Mouse (Mus musculus) left cerebral cortex, adult 2 months (tissue): ENCODE measurements around the gene Mtg2. TPM values are rescaled to one million over a fixed set of nuclear protein-coding genes. Genes with fewer than 3 reads are reported as not detected.

Experiments used
- DNase-seq, 2 experiments: peaks; one replicate each; pipeline ENCODE4 v3.0.0; 2021 to 2022; ENCODE audit warnings: low spot score in 2 of 2, mixed read lengths in 1 of 2; ENCODE audit errors: extremely low spot score in 1 of 2
- H3K27ac ChIP-seq: fragments of 200-600 bp; 2 replicates; pipeline ENCODE4 v1.8.1; 2022
- H3K4me3 ChIP-seq: fragments of 200-600 bp; 2 replicates; pipeline ENCODE4 v1.8.1; 2022
- CTCF ChIP-seq: fragments of 200-600 bp; IDR thresholded peaks from 2 replicates; pipeline ENCODE4 v1.8.1; 2022; ENCODE audit warnings: antibody characterized with exemption, mild to moderate bottlenecking, moderate library complexity
- intact Hi-C: fragments of 180-260 bp; cut with DNase I; formaldehyde crosslinking; loops from one replicate; pipeline ENCODE4 v1.15.1; 2025
- long read RNA-seq, 2 experiments: library from polyadenylated mRNA; stranded (forward); transcript quantifications; one replicate each; pipeline ENCODE4 v2.0.0; 2021; ENCODE audit warnings: borderline mapping rate in 2 of 2
- total RNA-seq, 2 experiments: library from RNA; stranded (reverse); gene quantifications; 2 replicates each; pipeline ENCODE4 v1.2.3; 2021

Gene Mtg2
- total RNA-seq: 10 to 100 TPM; 15.6 to 18.4 TPM
- long read RNA-seq, experiment 1, partial matches to known transcripts: 1 of 23 reads
- long read RNA-seq, experiment 1, other reads (novel, unspliced or antisense): 21 of 23 reads
- long read RNA-seq, experiment 2, partial matches to known transcripts: 2 of 13 reads
- long read RNA-seq, experiment 2, other reads (novel, unspliced or antisense): 11 of 13 reads

GRCm38 (mm10) chr2:180070481-180071453 is at the start of gene Mtg2:
Mtg2 (plus strand) TSS chr2:180070588.
- no peak; the same call in none of the 2 replicates for TF ChIP-seq CTCF
- peak; percentile 97 for DNase-seq
- intact Hi-C loops: loop anchor here (1.0 to 2.0 kb wide), 2 partner anchors 48 to 101 kb away; partner anchors contain the start of genes Adrm1 and Osbpl2
- Histone ChIP-seq H3K27ac (peak within 1 kb of the TSS; percentile 95), H3K4me3 (peak within 1 kb of the TSS; percentile 85)

GRCm38 (mm10) chr2:180020919-180021318 is 49.5 kb upstream of the Mtg2 start:
- intact Hi-C loops: no loop called here
- Histone ChIP-seq H3K27ac (no peak overlapping the region), H3K4me3 (no peak overlapping the region)
- no peak for DNase-seq
- TF ChIP-seq CTCF: no peak

GRCm38 (mm10) chr2:180022751-180023150 is 47.6 kb upstream of the Mtg2 start:
- Histone ChIP-seq H3K27ac (no peak overlapping the region), H3K4me3 (no peak overlapping the region)
- no peak for TF ChIP-seq CTCF
- DNase-seq: no peak
- intact Hi-C loops: no loop called here

GRCm38 (mm10) chr2:180024401-180025098 is 45.8 kb upstream of the Mtg2 start, which contains the start of gene Lsm14b:
Lsm14b (plus strand) TSS chr2:180024987.
- peak; percentile 99 for DNase-seq
- intact Hi-C loops: loop anchor here (1.0 to 5.0 kb wide), 3 partner anchors 18 to 107 kb away; partner anchors contain the start of genes Psma7 and Ss18l1
- Histone ChIP-seq H3K27ac (peak within 1 kb of the TSS; percentile 92), H3K4me3 (peak within 1 kb of the TSS; percentile 88)
- TF ChIP-seq CTCF: no peak

GRCm38 (mm10) chr2:180025135-180025860 is 45.1 kb upstream of the Mtg2 start:
- DNase-seq: peak; percentile 54 to 61
- intact Hi-C loops: loop anchor here (5.0 kb wide), 1 partner anchor 108 kb away; no protein-coding TSS in a partner anchor

GRCm38 (mm10) chr2:180025861-180026200 is 44.6 kb upstream of the Mtg2 start:
- no peak for DNase-seq
- no peak for TF ChIP-seq CTCF
- Histone ChIP-seq H3K27ac (peak overlapping the region; percentile 92), H3K4me3 (peak overlapping the region; percentile 88)
- intact Hi-C loops: loop anchor here (5.0 kb wide), 1 partner anchor 109 kb away; no protein-coding TSS in a partner anchor

More at GRCm38 (mm10) chr2:180025135-180025860, 45.1 kb upstream of the Mtg2 start:
- Histone ChIP-seq H3K4me3 (peak overlapping the region; percentile 88), H3K27ac (peak overlapping the region; percentile 92)
- TF ChIP-seq CTCF: no peak

- Histone ChIP-seq H3K4me3 (peak overlapping the region; percentile 88), H3K27ac (no peak overlapping the region)
- DNase-seq: no peak
- TF ChIP-seq CTCF: no peak
- intact Hi-C loops: loop anchor here (5.0 kb wide), 1 partner anchor 110 kb away; no protein-coding TSS in a partner anchor
These were observed 42.6 kb upstream of the Mtg2 start for GRCm38 (mm10) chr2:180027768-180028167.

GRCm38 (mm10) chr2:180031270-180031669 is 39.1 kb upstream of the Mtg2 start:
- no peak for DNase-seq
- intact Hi-C loops: no loop called here
- H3K4me3 ChIP-seq: no peak overlapping the region
- no peak overlapping the region for H3K27ac ChIP-seq
- TF ChIP-seq CTCF: no peak

GRCm38 (mm10) chr2:180032925-180033324 is 37.5 kb upstream of the Mtg2 start:
- DNase-seq: no peak
- no peak for TF ChIP-seq CTCF
- Histone ChIP-seq H3K27ac (no peak overlapping the region), H3K4me3 (no peak overlapping the region)
- intact Hi-C loops: no loop called here

GRCm38 (mm10) chr2:180033956-180034355 is 36.4 kb upstream of the Mtg2 start:
- intact Hi-C loops: no loop called here
- DNase-seq: no peak
- TF ChIP-seq CTCF: no peak
- H3K27ac ChIP-seq: no peak overlapping the region
- H3K4me3 ChIP-seq: no peak overlapping the region

- H3K4me3 ChIP-seq: no peak overlapping the region
- no peak for DNase-seq
- no peak overlapping the region for H3K27ac ChIP-seq
- intact Hi-C loops: no loop called here
- no peak for TF ChIP-seq CTCF
These were observed 35.6 kb upstream of the Mtg2 start for GRCm38 (mm10) chr2:180034753-180035152.
